Mouse (Mus musculus): ENCODE measurements around the gene Iqcf4. TPM values are rescaled to one million over a fixed set of nuclear protein-coding genes. Genes with fewer than 3 reads are reported as not detected.

Gene Iqcf4
- polyA plus RNA-seq, 1 experiment from 2014 or later = not detected

GRCm38 (mm10) chr9:106566437-106566836 lies 4.4 kb downstream of the Iqcf4 start:
- Histone ChIP-seq H3K4me3 (ENCODE audit: inconsistent target) (no peak overlapping the region), H3K79me2 (ENCODE audit: inconsistent target) (no peaks in the 10 kb centered on the region), H3K27ac (no peak overlapping the region), H3K36me3 (ENCODE audit: inconsistent target) (no peaks in the 10 kb centered on the region)
- 40% methylated on average over 11 of the region's 11 CpGs for WGBS (ENCODE audit: missing documents)

GRCm38 (mm10) chr9:106564025-106564424 lies 6.8 kb downstream of the Iqcf4 start:
- Histone ChIP-seq H3K4me3 (ENCODE audit: inconsistent target) (no peak overlapping the region), H3K27ac (no peak overlapping the region), H3K79me2 (ENCODE audit: inconsistent target) (no peaks in the 10 kb centered on the region), H3K36me3 (ENCODE audit: inconsistent target) (no peaks in the 10 kb centered on the region)
- 87% methylated on average over 8 of the region's 8 CpGs for WGBS (ENCODE audit: missing documents)

GRCm38 (mm10) chr9:106562291-106562690 lies 8.5 kb downstream of the Iqcf4 start:
- H3K4me3 ChIP-seq (ENCODE audit: inconsistent target) = no peak overlapping the region
- 91% methylated on average over 11 of the region's 11 CpGs for WGBS (ENCODE audit: missing documents)

DNA sequence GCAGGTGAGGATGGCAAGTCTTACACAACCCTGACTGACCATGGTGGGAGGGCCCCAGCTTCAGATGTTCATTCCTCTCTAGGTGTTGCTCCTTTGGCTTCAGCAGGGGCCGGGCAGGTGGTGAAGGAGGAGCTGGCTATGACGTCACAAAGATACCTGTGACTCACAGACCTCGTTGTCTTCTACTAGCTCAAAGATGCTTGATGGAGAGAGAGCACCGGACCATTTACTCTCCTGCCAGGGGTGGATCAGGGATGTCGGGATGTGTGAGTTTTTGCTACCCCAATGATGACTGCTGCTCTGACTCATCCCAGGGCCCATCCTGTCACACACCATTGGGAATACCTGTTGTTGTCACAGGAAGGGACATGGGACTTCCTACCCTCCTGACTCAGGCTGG lies 9.3 kb downstream of the Iqcf4 start, which contains the start of gene Iqcf3:
Gene Iqcf3, minus strand, starts transcription at position 101 of the 400 bp plus-strand sequence.
- WGBS (ENCODE audit: missing documents) = 85% methylated on average over 5 of the region's 5 CpGs
- H3K36me3 ChIP-seq (ENCODE audit: inconsistent target) = no peaks in the 10 kb centered on the region
- H3K79me2 ChIP-seq (ENCODE audit: inconsistent target) = no peaks in the 10 kb centered on the region
- no peak within 1 kb of the TSS for H3K27ac ChIP-seq
- no peak within 1 kb of the TSS for H3K4me3 ChIP-seq (ENCODE audit: inconsistent target)

More at GRCm38 (mm10) chr9:106562291-106562690, 8.5 kb downstream of the Iqcf4 start:
- Histone ChIP-seq H3K79me2 (ENCODE audit: inconsistent target) (no peaks in the 10 kb centered on the region), H3K27ac (no peak overlapping the region), H3K36me3 (ENCODE audit: inconsistent target) (no peaks in the 10 kb centered on the region)

DNA sequence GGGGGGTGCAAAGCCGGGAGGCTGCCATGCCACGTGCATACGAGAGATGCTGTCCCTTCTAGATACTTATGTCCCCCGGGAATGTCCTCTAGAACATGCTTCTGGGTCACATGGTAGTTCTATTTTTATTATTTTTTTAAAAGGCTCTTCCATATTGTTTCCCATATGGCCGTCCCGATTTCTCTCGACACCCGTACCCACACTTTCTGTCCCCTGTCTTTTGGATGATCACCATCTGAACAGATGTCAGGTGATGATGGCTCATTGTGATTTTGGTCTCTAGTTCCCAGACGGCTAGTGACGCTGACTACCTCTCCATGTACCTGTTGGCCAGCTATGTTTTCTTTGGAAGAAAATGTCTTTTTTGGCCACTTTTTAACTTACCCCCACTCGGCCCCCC lies 35.8 kb downstream of the Iqcf4 start:
- Histone ChIP-seq H3K36me3 (ENCODE audit: inconsistent target) (no peaks in the 10 kb centered on the region), H3K27ac (no peak overlapping the region), H3K79me2 (ENCODE audit: inconsistent target) (no peaks in the 10 kb centered on the region), H3K4me3 (ENCODE audit: inconsistent target) (no peak overlapping the region)
- WGBS (ENCODE audit: missing documents) = 87% methylated on average over 10 of the region's 11 CpGs

- H3K79me2 ChIP-seq (ENCODE audit: inconsistent target) = no peaks in the 10 kb centered on the region
- no peak overlapping the region for H3K27ac ChIP-seq
- H3K36me3 ChIP-seq (ENCODE audit: inconsistent target) = no peaks in the 10 kb centered on the region
- no peak overlapping the region for H3K4me3 ChIP-seq (ENCODE audit: inconsistent target)
- WGBS (ENCODE audit: missing documents) = 97% methylated on average over 7 of the region's 7 CpGs
Measured at GRCm38 (mm10) chr9:106534296-106534695, 36.5 kb downstream of the Iqcf4 start.

- WGBS (ENCODE audit: missing documents) = 13% methylated on average over 3 of the region's 3 CpGs
- Histone ChIP-seq H3K27ac (no peak overlapping the region), H3K79me2 (ENCODE audit: inconsistent target) (no peaks in the 10 kb centered on the region), H3K4me3 (ENCODE audit: inconsistent target) (no peak overlapping the region), H3K36me3 (ENCODE audit: inconsistent target) (no peaks in the 10 kb centered on the region)
Measured at GRCm38 (mm10) chr9:106531833-106532232, 39.0 kb downstream of the Iqcf4 start.

DNA sequence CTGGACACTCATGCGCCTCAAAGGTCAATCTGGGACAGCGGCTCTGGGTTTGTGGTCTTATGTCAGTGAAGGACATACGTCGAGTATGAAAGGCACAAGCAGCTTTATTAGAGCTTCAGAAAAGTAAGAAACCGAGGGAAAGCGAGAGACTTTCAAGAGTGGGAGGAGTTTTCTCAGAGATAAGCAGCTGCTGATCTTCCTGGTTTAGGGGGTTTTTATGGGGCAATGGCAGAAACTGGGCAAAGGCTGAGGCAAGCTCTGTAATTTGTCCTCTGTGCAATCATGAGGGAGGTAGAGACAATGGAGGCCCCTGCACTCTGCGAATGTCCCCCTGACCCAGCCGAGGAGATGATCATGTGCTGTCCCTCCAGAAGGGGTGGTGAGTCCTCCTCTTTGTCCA lies 50.9 kb downstream of the Iqcf4 start:
- no peaks in the 10 kb centered on the region for H3K36me3 ChIP-seq (ENCODE audit: inconsistent target)
- no peaks in the 10 kb centered on the region for H3K79me2 ChIP-seq (ENCODE audit: inconsistent target)
- WGBS (ENCODE audit: missing documents) = 74% methylated on average over 8 of the region's 8 CpGs
- no peak overlapping the region for H3K27ac ChIP-seq
- no peak overlapping the region for H3K4me3 ChIP-seq (ENCODE audit: inconsistent target)

GRCm38 (mm10) chr9:106519433-106519832 lies 51.4 kb downstream of the Iqcf4 start:
- Histone ChIP-seq H3K79me2 (ENCODE audit: inconsistent target) (no peaks in the 10 kb centered on the region), H3K4me3 (ENCODE audit: inconsistent target) (no peak overlapping the region), H3K36me3 (ENCODE audit: inconsistent target) (no peaks in the 10 kb centered on the region), H3K27ac (no peak overlapping the region)
- 68% methylated on average over 2 of the region's 2 CpGs for WGBS (ENCODE audit: missing documents)

Other genes with a start within 250 kb of the Iqcf4 start
- gene Dusp7, start 202.4 kb downstream of the Iqcf4 start, polyA plus RNA-seq (2018) = 58.0 to 112 TPM (median 63.3 TPM) in 3 replicates
- 891 to 979 TPM (median 909 TPM) in 3 replicates for gene Rpl29, start 141.5 kb downstream of the Iqcf4 start, polyA plus RNA-seq (2018)
- gene Acy1, start 132.7 kb downstream of the Iqcf4 start, polyA plus RNA-seq (2018) = 2.5 to 5.7 TPM (median 2.6 TPM) in 3 replicates
- gene Abhd14b, start 123.5 kb downstream of the Iqcf4 start, polyA plus RNA-seq (2018) = 10.0 to 22.7 TPM (median 15.4 TPM) in 3 replicates
- 3.5 to 10.0 TPM (median 5.9 TPM) in 3 replicates for gene Abhd14a, start 123.3 kb downstream of the Iqcf4 start, polyA plus RNA-seq (2018)
- 2.8 to 4.6 TPM (median 4.5 TPM) in 3 replicates for gene Pcbp4, start 117.7 kb downstream of the Iqcf4 start, polyA plus RNA-seq (2018)
- not detected in 3 replicates for gene Gpr62, start 105.1 kb downstream of the Iqcf4 start, polyA plus RNA-seq (2018)
- gene Rrp9, start 95.0 kb downstream of the Iqcf4 start, polyA plus RNA-seq (2018) = 10.1 to 24.9 TPM (median 11.4 TPM) in 3 replicates
- 28.0 to 31.0 TPM (median 28.4 TPM) in 3 replicates for gene Parp3, start 94.0 kb downstream of the Iqcf4 start, polyA plus RNA-seq (2018)
- not detected in 3 replicates for gene Iqcf1, start 71.0 kb downstream of the Iqcf4 start, polyA plus RNA-seq (2018)
- gene Iqcf5, start 56.4 kb downstream of the Iqcf4 start, polyA plus RNA-seq (2018) = not detected in 3 replicates
- not detected in 3 replicates for gene Iqcf3, start 9.4 kb downstream of the Iqcf4 start, polyA plus RNA-seq (2018)
- gene Iqcf6, start 55.6 kb upstream of the Iqcf4 start, polyA plus RNA-seq (2018) = not detected in 3 replicates
- gene Grm2, start 85.1 kb upstream of the Iqcf4 start, polyA plus RNA-seq (2018) = not detected in 3 replicates
- 89.8 to 109 TPM (median 91.7 TPM) in 3 replicates for gene Tex264, start 114.9 kb upstream of the Iqcf4 start, polyA plus RNA-seq (2018)
- gene Rad54l2, start 218.2 kb upstream of the Iqcf4 start, polyA plus RNA-seq (2018) = 6.4 to 8.3 TPM (median 7.9 TPM) in 3 replicates

All from macrophage (primary cell).